Mouse (Mus musculus) CD4-positive, CD25-positive, alpha-beta regulatory T cell, adult 2 months (primary cell): Measurements from ENCODE around the gene Pdzd2.
"Not testable (repeated sequence)": the region's sequence is repeated elsewhere in the genome, so short reads cannot be mapped to it uniquely, and the experiment has no call there.

ENCODE experiments used
- DNase-seq: peaks from one replicate; pipeline ENCODE4 v3.0.0-alpha.2; 2012; ENCODE audit warnings: low read depth, low spot score

Pdzd2 gene

GRCm38 (mm10) chr15:12377800-12378199 lies 361.9 kb downstream of the Pdzd2 start:
- DNase-seq, result no peak

GRCm38 (mm10) chr15:12376491-12377069 lies 363.1 kb downstream of the Pdzd2 start:
- DNase-seq, result no peak

GRCm38 (mm10) chr15:12375641-12376311 lies 363.9 kb downstream of the Pdzd2 start:
- peak; percentile 94 for DNase-seq

- DNase-seq, result no peak
Measured at GRCm38 (mm10) chr15:12374916-12375315, 364.8 kb downstream of the Pdzd2 start.

- no peak for DNase-seq
Measured at GRCm38 (mm10) chr15:12373918-12374317, 365.8 kb downstream of the Pdzd2 start.

GRCm38 (mm10) chr15:12373496-12373895 lies 366.2 kb downstream of the Pdzd2 start:
- no peak for DNase-seq

GRCm38 (mm10) chr15:12371183-12371582 lies 368.5 kb downstream of the Pdzd2 start:
- peak; percentile 87 for DNase-seq

- no peak for DNase-seq
Measured at GRCm38 (mm10) chr15:12370096-12370495, 369.6 kb downstream of the Pdzd2 start.

GRCm38 (mm10) chr15:12368850-12369249 lies 370.9 kb downstream of the Pdzd2 start:
- no peak for DNase-seq

GRCm38 (mm10) chr15:12368357-12368756 lies 371.4 kb downstream of the Pdzd2 start:
- DNase-seq, result no peak

- no peak for DNase-seq
Measured at GRCm38 (mm10) chr15:12367306-12368080, 372.2 kb downstream of the Pdzd2 start.

- not testable (repeated sequence) for DNase-seq
Measured at GRCm38 (mm10) chr15:12366580-12367305, 373.0 kb downstream of the Pdzd2 start.

GRCm38 (mm10) chr15:12366072-12366469 lies 373.7 kb downstream of the Pdzd2 start:
- no peak for DNase-seq

- DNase-seq, result no peak
Measured at GRCm38 (mm10) chr15:12365416-12366071, 374.2 kb downstream of the Pdzd2 start.

GRCm38 (mm10) chr15:12364096-12364495 lies 375.6 kb downstream of the Pdzd2 start:
- DNase-seq, result no peak

GRCm38 (mm10) chr15:12362701-12363040 lies 377.1 kb downstream of the Pdzd2 start:
- DNase-seq, result no peak

GRCm38 (mm10) chr15:12362001-12362700 lies 377.6 kb downstream of the Pdzd2 start:
- DNase-seq, result no peak

- DNase-seq, result no peak
Measured at GRCm38 (mm10) chr15:12360519-12361212, 379.1 kb downstream of the Pdzd2 start.

GRCm38 (mm10) chr15:12358384-12358783 lies 381.3 kb downstream of the Pdzd2 start:
- DNase-seq, result no peak

GRCm38 (mm10) chr15:12357459-12357858 lies 382.3 kb downstream of the Pdzd2 start:
- no peak for DNase-seq
